Mouse (Mus musculus) kidney, adult 2 months (tissue): ENCODE results near the gene Zfp27.

Experiments
- CTCF ChIP-seq: fragments of 200-500 bp; conservative IDR thresholded peaks from 2 replicates; pipeline ENCODE4 v1.5.1; 2011; ENCODE audit warnings: low read depth, mild to moderate bottlenecking, control low read depth, low read length, moderate library complexity, mixed read lengths; ENCODE audit not compliant: insufficient read depth, insufficient read length
- POLR2A ChIP-seq: fragments of 200-500 bp; IDR thresholded peaks from one replicate; pipeline ENCODE4 v1.6.1; 2011; ENCODE audit warnings: low read depth, low read length, control low read depth

- no peak for TF ChIP-seq CTCF
- no peak for TF ChIP-seq POLR2A
These were observed 298 bp upstream of the Zfp27 start for GRCm38 (mm10) chr7:29906682-29907058.
